Mouse (Mus musculus) hindbrain, embryonic 14.5 days (tissue): ENCODE data around the gene Arhgap15. TPM values are rescaled to one million over a fixed set of nuclear protein-coding genes. Genes with fewer than 3 reads are reported as not detected.
A peak's percentile ranks its signal among the peaks of the same experiment; 100 is the strongest.

Experiments used
- ATAC-seq: fragments of 200-750 bp; cut with Nextera tagmentation; 2 replicates; pipeline ENCODE4 v1.8.0; 2017; ENCODE audit warnings: moderate number of reproducible peaks, mild to moderate bottlenecking, moderate TSS enrichment, moderate library complexity; ENCODE audit not compliant: low FRiP score
- DNase-seq: peaks from one replicate; pipeline ENCODE4 v3.0.0-alpha.2; 2015; ENCODE audit warnings: low spot score
- H3K27ac ChIP-seq: fragments of 300-500 bp; sonication (generic); 2 replicates; pipeline ENCODE4 v1.5.1; 2014; ENCODE audit warnings: mild to moderate bottlenecking, moderate library complexity
- H3K27me3 ChIP-seq: fragments of 300-500 bp; sonication (generic); 2 replicates; pipeline ENCODE4 v1.6.1; 2014; ENCODE audit warnings: mild to moderate bottlenecking, low read length, mixed read lengths; ENCODE audit not compliant: control insufficient read depth, insufficient read depth
- H3K36me3 ChIP-seq: fragments of 300-500 bp; sonication (generic); replicated peaks from 2 replicates; pipeline ENCODE4 v1.6.1; 2014; ENCODE audit not compliant: control insufficient read depth, insufficient read depth
- H3K4me1 ChIP-seq: fragments of 300-500 bp; sonication (generic); replicated peaks from 2 replicates; pipeline ENCODE4 v1.6.1; 2014; ENCODE audit warnings: antibody characterized with exemption, low read length, mixed read lengths; ENCODE audit not compliant: control insufficient read depth, insufficient read depth
- H3K4me2 ChIP-seq: fragments of 300-500 bp; sonication (generic); replicated peaks from 2 replicates; pipeline ENCODE4 v1.6.1; 2014; ENCODE audit warnings: mild to moderate bottlenecking, moderate library complexity
- H3K4me3 ChIP-seq: fragments of 300-500 bp; sonication (generic); replicated peaks from 2 replicates; pipeline ENCODE4 v1.5.1; 2014; ENCODE audit warnings: mild to moderate bottlenecking, low read length
- H3K9ac ChIP-seq: fragments of 300-500 bp; sonication (generic); 2 replicates; pipeline ENCODE4 v1.6.1; 2014
- H3K9me3 ChIP-seq: fragments of 300-500 bp; sonication (generic); 2 replicates; pipeline ENCODE4 v1.6.1; 2016; ENCODE audit warnings: low read length; ENCODE audit not compliant: control insufficient read depth
- WGBS: fragments of 180-500 bp; shearing (Covaris S2); extraction: QIAGEN DNeasy Blood & Tissue Kit; methylation state at CpG from one replicate; pipeline ENCODE4 v1.1.7; 2014; 5-methylcytosine and 5-hydroxymethylcytosine counted together
- polyA plus RNA-seq: library from polyadenylated mRNA; unstranded; fragments of >200 nt; fragmentation: Nextera tagmentation; extraction: Ambion mirVana; gene quantifications from 2 replicates; pipeline ENCODE4 v1.2.1, GENCODE M21; 2014

Gene Arhgap15
- polyA plus RNA-seq, 1 experiment from 2014 or later, result 3.1 TPM

GRCm38 (mm10) chr2:44029865-44030264 lies 281.2 kb downstream of the Arhgap15 start:
- H3K27me3 ChIP-seq, result no peaks in the 10 kb centered on the region
- H3K9me3 ChIP-seq, result no peaks in the 10 kb centered on the region
- H3K4me3 ChIP-seq, result no peak overlapping the region
- no peak overlapping the region for H3K27ac ChIP-seq
- H3K9ac ChIP-seq, result no peak overlapping the region
- H3K4me2 ChIP-seq, result no peak overlapping the region
- no peaks in the 10 kb centered on the region for H3K4me1 ChIP-seq
- ATAC-seq, result no peak
- 88% methylated on average over 10 of the region's 10 CpGs for WGBS
- H3K36me3 ChIP-seq, result no peaks in the 10 kb centered on the region
- no peak for DNase-seq

- H3K4me3 ChIP-seq, result no peak overlapping the region
- no peaks in the 10 kb centered on the region for H3K36me3 ChIP-seq
- H3K27me3 ChIP-seq, result no peaks in the 10 kb centered on the region
- no peaks in the 10 kb centered on the region for H3K4me1 ChIP-seq
- 89% methylated on average over 3 of the region's 3 CpGs for WGBS
- H3K9me3 ChIP-seq, result no peaks in the 10 kb centered on the region
- H3K27ac ChIP-seq, result no peak overlapping the region
- H3K9ac ChIP-seq, result no peak overlapping the region
- H3K4me2 ChIP-seq, result no peak overlapping the region
- ATAC-seq, result no peak
- DNase-seq, result no peak
Observed at GRCm38 (mm10) chr2:44039522-44040203, 291.0 kb downstream of the Arhgap15 start.

DNA sequence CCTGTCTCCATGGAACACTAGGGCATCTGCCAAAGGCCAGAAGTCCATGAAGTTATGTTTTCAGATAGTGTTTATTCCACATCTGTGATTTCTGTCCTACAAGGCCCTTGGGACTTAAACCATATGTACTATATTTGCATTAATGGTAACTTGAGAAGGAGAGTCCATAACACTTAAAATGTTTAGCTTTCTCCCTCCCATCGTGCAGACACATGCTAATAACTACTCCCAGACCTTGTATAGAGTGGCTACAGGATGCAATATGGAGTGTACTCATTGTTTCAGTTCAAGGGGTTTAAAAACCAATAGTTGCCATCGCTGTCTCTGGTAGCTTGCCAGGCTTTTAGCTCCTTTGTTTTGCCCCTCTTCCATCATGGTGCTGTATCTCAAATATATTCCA lies 295.5 kb downstream of the Arhgap15 start:
- ATAC-seq, result no peak
- Histone ChIP-seq H3K27ac (no peak overlapping the region), H3K36me3 (no peaks in the 10 kb centered on the region), H3K27me3 (no peaks in the 10 kb centered on the region), H3K4me2 (no peak overlapping the region), H3K4me3 (no peak overlapping the region), H3K9ac (no peak overlapping the region), H3K4me1 (no peaks in the 10 kb centered on the region), H3K9me3 (no peaks in the 10 kb centered on the region)
- DNase-seq, result no peak
- WGBS, result 72% methylated on average over 2 of the region's 2 CpGs

DNA sequence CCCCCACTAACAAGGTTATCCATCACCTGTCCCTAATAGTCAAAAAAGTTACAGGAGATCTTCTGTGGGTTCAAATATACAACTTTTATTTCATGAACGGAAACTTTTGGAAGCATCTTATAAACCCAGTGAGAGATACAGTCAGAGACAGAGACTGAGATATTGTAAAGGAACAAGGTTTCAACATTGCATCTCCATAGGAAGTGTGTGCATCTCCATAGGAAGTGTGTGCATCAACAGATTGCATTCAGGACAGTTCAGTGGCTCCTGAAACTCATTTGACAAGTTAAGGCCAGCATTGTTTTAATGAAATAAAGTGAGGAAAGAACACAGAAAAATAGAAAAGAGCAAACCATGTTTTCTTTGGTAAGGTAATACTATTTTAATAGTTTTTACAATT lies 296.0 kb downstream of the Arhgap15 start:
- Histone ChIP-seq H3K4me3 (no peak overlapping the region), H3K27ac (no peak overlapping the region), H3K9me3 (no peaks in the 10 kb centered on the region), H3K36me3 (no peaks in the 10 kb centered on the region), H3K9ac (no peak overlapping the region), H3K4me1 (no peaks in the 10 kb centered on the region), H3K27me3 (no peaks in the 10 kb centered on the region), H3K4me2 (no peak overlapping the region)
- DNase-seq (no peak), ATAC-seq (no peak)
- 98% methylated on average over 1 of the region's 1 CpGs for WGBS

DNA sequence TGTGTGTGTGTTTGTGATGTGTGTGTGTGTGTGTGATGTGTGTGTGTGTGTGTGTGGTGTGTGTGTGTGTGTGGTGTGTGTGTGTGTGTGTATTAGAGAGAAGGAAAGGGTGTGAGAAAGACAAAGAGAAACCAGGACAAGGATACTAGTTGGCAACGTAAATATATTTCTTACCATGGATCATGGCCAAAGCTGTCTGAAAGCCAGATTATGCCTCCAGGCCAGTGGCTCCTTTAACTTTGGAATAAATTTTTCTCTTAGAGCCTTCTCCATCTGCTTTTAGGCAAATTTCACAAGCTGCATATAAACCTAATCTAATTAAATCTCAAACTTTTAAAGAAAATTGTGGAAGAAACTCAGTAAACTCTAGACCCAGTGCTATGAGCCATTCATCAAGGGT lies 296.6 kb downstream of the Arhgap15 start:
- no peaks in the 10 kb centered on the region for H3K36me3 ChIP-seq
- H3K4me2 ChIP-seq, result no peak overlapping the region
- H3K27ac ChIP-seq, result no peak overlapping the region
- WGBS, result 72% methylated on average over 1 of the region's 1 CpGs
- no peak overlapping the region for H3K9ac ChIP-seq
- no peak for DNase-seq
- H3K4me1 ChIP-seq, result no peaks in the 10 kb centered on the region
- H3K4me3 ChIP-seq, result no peak overlapping the region
- no peaks in the 10 kb centered on the region for H3K9me3 ChIP-seq
- ATAC-seq, result no peak
- no peaks in the 10 kb centered on the region for H3K27me3 ChIP-seq

DNA sequence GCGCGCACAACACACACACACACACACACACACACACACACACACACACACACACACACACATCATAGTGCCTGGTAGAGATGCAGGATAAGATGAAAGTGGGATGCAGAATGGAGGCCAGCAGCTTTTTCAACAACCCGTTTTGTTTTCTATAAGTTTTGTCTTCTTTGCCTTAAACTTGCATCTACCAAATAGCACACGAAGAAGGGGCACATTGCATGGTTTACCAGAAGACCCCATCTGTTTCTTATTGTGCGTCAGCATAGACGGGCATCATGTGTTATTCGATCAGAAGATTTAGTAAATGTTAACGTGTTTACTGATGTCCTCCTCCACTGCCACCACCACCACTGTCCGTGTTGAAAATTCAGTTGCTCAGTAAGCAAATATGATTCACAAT lies 311.7 kb downstream of the Arhgap15 start:
- Histone ChIP-seq H3K4me2 (no peak overlapping the region), H3K9ac (no peak overlapping the region), H3K27me3 (no peaks in the 10 kb centered on the region), H3K27ac (no peak overlapping the region), H3K4me3 (no peak overlapping the region), H3K36me3 (no peaks in the 10 kb centered on the region), H3K9me3 (no peaks in the 10 kb centered on the region), H3K4me1 (no peaks in the 10 kb centered on the region)
- DNase-seq (no peak), ATAC-seq (no peak)
- 84% methylated on average over 9 of the region's 9 CpGs for WGBS

DNA sequence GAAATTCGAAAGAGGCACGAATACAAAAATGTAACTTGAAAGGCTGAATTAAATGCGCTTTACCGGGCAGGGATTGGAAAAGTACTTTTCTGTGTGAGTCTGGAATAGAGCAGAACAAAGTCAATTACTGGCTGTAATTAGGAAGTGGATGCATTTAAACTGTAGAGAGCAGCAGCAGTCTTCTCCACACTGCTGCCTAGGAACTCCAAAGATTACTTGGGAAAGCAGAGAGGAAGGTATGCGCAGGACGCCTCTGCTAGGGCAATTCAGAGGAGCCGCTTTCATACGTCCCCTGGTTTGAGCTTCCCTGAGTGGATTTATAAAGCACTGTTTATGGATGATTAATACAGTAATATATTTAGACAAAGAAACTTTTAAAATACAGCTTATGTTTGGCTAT lies 312.1 kb downstream of the Arhgap15 start:
- H3K4me2 ChIP-seq, result no peak overlapping the region

DNA sequence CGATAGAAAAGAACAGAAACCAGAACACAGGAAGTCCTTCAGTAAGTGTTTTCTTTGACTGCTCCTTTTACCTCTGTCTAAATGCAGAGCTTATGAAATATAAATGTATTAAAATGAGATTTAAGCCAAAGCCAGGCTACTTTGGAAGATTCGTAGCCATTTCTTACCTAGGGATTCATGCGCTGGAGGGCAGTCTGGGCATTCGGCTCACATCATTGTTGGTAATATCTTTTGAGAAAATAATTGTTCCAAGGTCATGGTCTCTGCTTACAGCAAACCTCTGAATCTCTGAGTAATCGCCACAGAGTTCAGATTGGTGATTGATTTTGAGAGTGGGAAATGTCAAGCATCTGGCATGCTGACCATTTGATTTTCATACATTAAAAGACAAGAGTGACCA lies 316.4 kb downstream of the Arhgap15 start:
- Histone ChIP-seq H3K36me3 (no peaks in the 10 kb centered on the region), H3K4me2 (no peak overlapping the region), H3K4me3 (no peak overlapping the region), H3K4me1 (no peaks in the 10 kb centered on the region), H3K27ac (no peak overlapping the region), H3K9me3 (no peaks in the 10 kb centered on the region), H3K27me3 (no peaks in the 10 kb centered on the region), H3K9ac (no peak overlapping the region)
- WGBS, result 85% methylated on average over 5 of the region's 5 CpGs
- no peak for ATAC-seq
- no peak for DNase-seq

More for the DNA sequence above, 312.1 kb downstream of the Arhgap15 start:
- DNase-seq, result peak; percentile 26
- Histone ChIP-seq H3K27me3 (no peaks in the 10 kb centered on the region), H3K4me3 (no peak overlapping the region), H3K27ac (no peak overlapping the region), H3K9ac (no peak overlapping the region), H3K9me3 (no peaks in the 10 kb centered on the region), H3K4me1 (no peaks in the 10 kb centered on the region), H3K36me3 (no peaks in the 10 kb centered on the region)
- WGBS, result 66% methylated on average over 8 of the region's 8 CpGs
- ATAC-seq, result no peak

GRCm38 (mm10) chr2:44068151-44068840 lies 319.7 kb downstream of the Arhgap15 start:
- Histone ChIP-seq H3K4me1 (no peaks in the 10 kb centered on the region), H3K4me3 (no peak overlapping the region), H3K4me2 (no peak overlapping the region), H3K9ac (no peak overlapping the region), H3K27ac (no peak overlapping the region), H3K27me3 (no peaks in the 10 kb centered on the region), H3K36me3 (no peaks in the 10 kb centered on the region), H3K9me3 (no peaks in the 10 kb centered on the region)
- WGBS, result 69% methylated on average over 7 of the region's 7 CpGs
- ATAC-seq, result no peak
- no peak for DNase-seq
